Mouse (Mus musculus) heart, embryonic 13.5 days (tissue): ENCODE data around the gene Olfr435. TPM values are rescaled to one million over a fixed set of nuclear protein-coding genes. Genes with fewer than 3 reads are reported as not detected.
"Not testable (repeated sequence)": the region's sequence is repeated elsewhere in the genome, so short reads cannot be mapped to it uniquely, and the experiment has no call there.

Source experiments
- ATAC-seq: fragments of 200-750 bp; cut with Nextera tagmentation; 2 replicates; pipeline ENCODE4 v1.8.0; 2017; ENCODE audit warnings: moderate TSS enrichment; ENCODE audit not compliant: insufficient number of reproducible peaks, low FRiP score, low TSS enrichment; ENCODE audit errors: extremely low read depth
- H3K27ac ChIP-seq: fragments of 300-500 bp; sonication (generic); replicated peaks from 2 replicates; pipeline ENCODE4 v1.5.1; 2015; ENCODE audit warnings: moderate library complexity, mild to moderate bottlenecking, inconsistent platforms
- H3K27me3 ChIP-seq: fragments of 300-500 bp; sonication (generic); replicated peaks from 2 replicates; pipeline ENCODE4 v1.6.1; 2015; ENCODE audit warnings: mild to moderate bottlenecking, inconsistent platforms
- H3K36me3 ChIP-seq: fragments of 300-500 bp; sonication (generic); 2 replicates; pipeline ENCODE4 v1.6.1; 2015; ENCODE audit warnings: mild to moderate bottlenecking, inconsistent platforms
- H3K4me1 ChIP-seq: fragments of 300-500 bp; sonication (generic); 2 replicates; pipeline ENCODE4 v1.6.1; 2015; ENCODE audit warnings: inconsistent platforms
- H3K4me2 ChIP-seq: fragments of 300-500 bp; sonication (generic); 2 replicates; pipeline ENCODE4 v1.6.1; 2015; ENCODE audit warnings: inconsistent platforms, mild to moderate bottlenecking, moderate library complexity
- H3K4me3 ChIP-seq: fragments of 300-500 bp; sonication (generic); 2 replicates; pipeline ENCODE4 v1.5.1; 2015; ENCODE audit warnings: moderate library complexity, mild to moderate bottlenecking, inconsistent platforms
- H3K9ac ChIP-seq: fragments of 300-500 bp; sonication (generic); 2 replicates; pipeline ENCODE4 v1.6.1; 2015; ENCODE audit warnings: inconsistent platforms, mild to moderate bottlenecking, moderate library complexity
- H3K9me3 ChIP-seq: fragments of 300-500 bp; sonication (generic); 2 replicates; pipeline ENCODE4 v1.6.1; 2016; ENCODE audit warnings: inconsistent platforms
- WGBS: fragments of 180-500 bp; shearing (Covaris S2); methylation state at CpG from one replicate; pipeline ENCODE4 v1.1.7; 2015; ENCODE audit warnings: mixed read lengths; 5-methylcytosine and 5-hydroxymethylcytosine counted together
- polyA plus RNA-seq: library from polyadenylated mRNA; unstranded; fragments of >200 nt; fragmentation: Nextera tagmentation; extraction: Ambion mirVana; gene quantifications from 2 replicates; pipeline ENCODE4 v1.2.1, GENCODE M21; 2015

Gene Olfr435
- polyA plus RNA-seq, 1 experiment from 2014 or later, result not detected

- 63% methylated on average over 1 of the region's 1 CpGs for WGBS
These were observed 34.3 kb downstream of the Olfr435 start, which contains the start of gene Olfr47 for GRCm38 (mm10) chr6:43231255-43231654. Gene Olfr47, plus strand, starts transcription at chr6:43231529.

GRCm38 (mm10) chr6:43242061-43242460, 45.1 kb downstream of the Olfr435 start:
- Histone ChIP-seq H3K27ac (no peak overlapping the region), H3K9me3 (no peaks in the 10 kb centered on the region), H3K4me2 (no peak overlapping the region), H3K4me1 (no peaks in the 10 kb centered on the region), H3K4me3 (no peak overlapping the region), H3K27me3 (no peaks in the 10 kb centered on the region), H3K36me3 (no peaks in the 10 kb centered on the region), H3K9ac (no peak overlapping the region)
- no peak for ATAC-seq
- WGBS, result 15% methylated on average over 4 of the region's 4 CpGs

More at GRCm38 (mm10) chr6:43231255-43231654, 34.3 kb downstream of the Olfr435 start, which contains the start of gene Olfr47:
- not testable (repeated sequence) for H3K4me2 ChIP-seq, H3K4me3 ChIP-seq, H3K27ac ChIP-seq, ATAC-seq, H3K9me3 ChIP-seq, H3K27me3 ChIP-seq, H3K36me3 ChIP-seq, H3K9ac ChIP-seq, H3K4me1 ChIP-seq

DNA sequence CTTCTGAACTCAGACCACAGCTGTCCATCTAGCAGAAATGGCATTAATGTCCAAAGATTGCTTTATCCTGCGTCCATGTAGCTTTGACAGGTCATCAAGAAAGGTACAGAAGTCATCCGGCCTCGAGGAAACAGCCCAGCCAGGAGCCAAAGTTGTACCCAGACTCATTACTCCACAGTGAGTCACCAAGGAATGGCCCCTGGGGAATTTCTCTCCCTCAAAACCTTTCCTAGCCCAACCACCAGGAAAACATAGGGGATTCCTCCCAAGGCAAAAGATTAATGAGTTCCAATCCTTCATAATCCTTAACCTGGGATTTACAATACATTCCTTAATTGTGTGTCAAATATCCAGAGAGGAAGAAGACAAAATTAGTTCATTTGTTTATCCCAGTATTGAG, 50.5 kb downstream of the Olfr435 start:
- ATAC-seq, result no peak
- H3K36me3 ChIP-seq, result no peaks in the 10 kb centered on the region
- no peak overlapping the region for H3K27ac ChIP-seq
- H3K4me1 ChIP-seq, result peaks cover 4% of the 10 kb centered on the region; the same call in 1 of the 2 replicates
- no peaks in the 10 kb centered on the region for H3K27me3 ChIP-seq
- 50% methylated on average over 3 of the region's 3 CpGs for whole genome bisulfite sequencing
- no peak overlapping the region for H3K4me2 ChIP-seq
- no peak overlapping the region for H3K4me3 ChIP-seq
- H3K9me3 ChIP-seq, result no peaks in the 10 kb centered on the region
- no peak overlapping the region for H3K9ac ChIP-seq

- H3K4me1 ChIP-seq, result peaks cover 4% of the 10 kb centered on the region; the same call in 1 of the 2 replicates
- 53% methylated on average over 1 of the region's 1 CpGs for WGBS
- no peak overlapping the region for H3K4me2 ChIP-seq
- no peaks in the 10 kb centered on the region for H3K36me3 ChIP-seq
- no peak overlapping the region for H3K27ac ChIP-seq
- no peak overlapping the region for H3K4me3 ChIP-seq
- no peak overlapping the region for H3K9ac ChIP-seq
- H3K9me3 ChIP-seq, result no peaks in the 10 kb centered on the region
- H3K27me3 ChIP-seq, result no peaks in the 10 kb centered on the region
- ATAC-seq, result no peak
These were observed 56.0 kb downstream of the Olfr435 start for GRCm38 (mm10) chr6:43252994-43253393.

Other genes with a start within 250 kb of the Olfr435 start
- gene Olfr444, start 248.1 kb upstream of the Olfr435 start, polyA plus RNA-seq, result not detected in 2 replicates
- gene Olfr441, start 90.8 kb upstream of the Olfr435 start, polyA plus RNA-seq, result not detected in 2 replicates
- gene Olfr237-ps1, start 50.6 kb upstream of the Olfr435 start, polyA plus RNA-seq, result not detected in 2 replicates
- gene Olfr437, start 33.9 kb upstream of the Olfr435 start, polyA plus RNA-seq, result not detected in 2 replicates
- gene Olfr13, start 25.0 kb upstream of the Olfr435 start, polyA plus RNA-seq, result not detected in 2 replicates
- not detected in 2 replicates for gene Olfr434, start 15.9 kb downstream of the Olfr435 start, polyA plus RNA-seq
- not detected in 2 replicates for gene Olfr47, start 34.4 kb downstream of the Olfr435 start, polyA plus RNA-seq
- gene Arhgef5, start 68.4 kb downstream of the Olfr435 start, polyA plus RNA-seq, result 6.4 and 6.7 TPM in 2 replicates
- not detected in 2 replicates for gene Nobox, start 112.4 kb downstream of the Olfr435 start, polyA plus RNA-seq